Mouse (Mus musculus) cerebellum, adult (tissue): ENCODE data around the gene Syk.

Experiments
- ATAC-seq: cut with Nextera tagmentation; 2 replicates; pipeline ENCODE4 v1.9.2; 2017; ENCODE audit warnings: mild to moderate bottlenecking, moderate library complexity, mixed read lengths; ENCODE audit not compliant: insufficient number of reproducible peaks, low FRiP score, low TSS enrichment

Syk gene

DNA sequence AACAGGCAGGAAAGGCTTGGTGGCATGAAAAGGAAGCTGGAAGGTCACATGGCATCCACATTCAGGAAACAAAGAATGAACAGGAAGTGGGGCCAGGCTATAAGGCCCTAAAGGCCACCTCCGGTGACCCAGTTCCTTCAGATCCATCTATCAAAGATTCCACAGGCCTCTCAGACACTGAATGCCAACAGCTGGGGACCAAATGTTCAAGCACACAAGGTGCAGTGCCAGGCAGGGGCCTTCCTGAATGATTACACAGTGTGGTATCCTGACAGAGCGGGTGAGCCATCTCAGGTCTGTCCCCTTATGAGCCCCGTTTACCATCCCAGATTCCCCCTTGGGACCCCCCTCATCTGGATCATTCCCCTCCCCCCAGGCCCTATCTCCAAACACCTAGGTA, 63.6 kb downstream of the Syk start:
- ATAC-seq, result no peak

DNA sequence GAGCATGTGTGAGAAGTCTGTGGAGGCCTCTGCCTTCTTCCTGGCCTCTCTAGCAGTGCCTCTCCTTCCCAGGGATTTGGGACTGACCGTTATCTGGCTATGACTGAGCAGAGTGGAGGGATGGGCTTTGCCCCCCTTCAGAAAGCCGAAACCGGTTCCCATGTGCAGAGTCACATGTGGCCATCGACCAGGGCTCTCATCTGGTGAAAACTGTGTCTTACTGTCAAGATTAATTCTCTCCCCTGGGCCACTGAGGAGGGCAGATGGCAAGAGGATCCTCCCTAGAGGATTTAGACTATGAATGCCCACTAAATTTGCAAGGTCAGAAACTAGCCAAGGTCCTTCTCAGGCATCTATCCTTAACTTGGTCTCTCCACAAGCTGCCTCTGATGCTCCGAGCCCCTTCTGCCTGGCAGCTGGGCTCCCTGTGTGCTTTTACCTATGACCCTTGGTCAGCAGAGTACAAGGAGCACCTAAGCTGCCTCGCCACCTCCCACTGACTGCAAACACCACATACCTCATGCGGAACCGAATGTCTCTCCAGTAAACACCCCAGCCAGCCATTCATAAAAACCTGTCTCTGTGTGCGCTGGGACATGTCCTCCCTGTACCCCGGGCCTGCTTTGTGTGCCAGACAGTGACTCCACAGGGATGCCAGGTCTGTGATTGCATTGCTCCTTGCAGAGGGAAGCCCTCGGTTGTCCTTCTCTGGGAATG, 65.2 kb downstream of the Syk start:
- ATAC-seq, result no peak

DNA sequence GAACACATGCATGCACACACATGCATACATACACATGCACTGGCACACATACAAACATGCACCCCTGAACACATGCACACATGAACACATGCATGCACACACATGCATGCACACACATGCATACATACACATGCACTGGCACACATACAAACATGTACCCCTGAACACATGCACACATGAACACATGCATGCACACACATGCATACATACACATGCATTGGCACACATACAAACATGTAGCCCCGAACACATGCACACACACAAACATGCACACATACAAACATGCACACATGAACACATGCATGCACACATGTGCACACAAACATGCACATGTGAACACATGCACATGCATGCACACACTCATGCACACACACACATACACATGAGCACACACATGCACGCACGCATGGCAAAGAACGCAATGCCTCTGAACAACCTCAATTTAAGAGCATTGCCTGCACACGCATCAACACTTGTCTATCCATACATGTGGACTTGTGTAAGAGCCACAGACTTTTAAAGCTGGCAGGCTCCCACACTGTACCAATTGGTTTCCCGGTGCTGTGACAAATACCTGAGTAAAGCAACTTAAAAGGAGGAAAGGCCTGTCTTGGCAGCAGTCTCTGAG, 66.9 kb downstream of the Syk start:
- no peak for ATAC-seq

DNA sequence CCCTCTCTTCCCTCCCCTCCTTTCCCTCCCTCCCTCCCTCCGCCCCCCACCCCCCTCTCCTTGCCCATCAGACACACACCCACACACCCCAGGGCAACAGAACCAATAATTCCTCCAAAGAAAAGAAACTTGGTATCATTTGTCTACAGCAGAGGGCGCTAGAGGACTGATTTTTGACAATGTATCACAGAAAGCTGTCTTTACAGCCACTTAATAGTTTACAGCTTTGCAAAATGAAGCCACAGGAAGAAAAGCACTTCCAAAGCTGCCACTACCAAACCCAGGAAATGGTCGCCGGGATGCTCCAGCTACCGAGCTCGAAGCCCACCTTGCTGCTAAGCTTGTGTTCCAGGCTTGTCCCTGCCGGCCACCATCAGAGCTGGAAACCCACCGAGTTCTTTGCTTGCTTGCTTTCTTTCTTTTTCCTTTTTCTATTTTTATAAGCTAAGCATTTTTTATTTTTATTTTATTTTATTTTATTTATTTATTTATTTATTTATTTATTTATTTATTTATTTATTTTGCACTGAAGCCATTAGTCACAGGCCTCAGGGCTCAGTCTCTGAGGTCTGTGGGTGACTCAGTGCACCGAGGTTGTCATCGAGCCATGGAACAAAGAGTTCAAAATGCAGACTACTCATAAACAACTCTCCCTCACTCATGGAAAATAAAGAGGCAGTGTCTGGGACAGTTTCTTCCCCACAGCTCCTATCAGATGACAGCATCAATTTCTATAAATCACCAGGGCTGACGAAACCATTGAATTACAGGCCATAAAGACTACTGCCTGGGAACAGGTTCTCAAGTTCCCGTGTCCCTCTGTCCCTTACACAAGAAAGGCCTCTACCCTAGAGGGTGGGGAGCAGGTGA, 68.6 kb downstream of the Syk start:
- no peak for ATAC-seq

DNA sequence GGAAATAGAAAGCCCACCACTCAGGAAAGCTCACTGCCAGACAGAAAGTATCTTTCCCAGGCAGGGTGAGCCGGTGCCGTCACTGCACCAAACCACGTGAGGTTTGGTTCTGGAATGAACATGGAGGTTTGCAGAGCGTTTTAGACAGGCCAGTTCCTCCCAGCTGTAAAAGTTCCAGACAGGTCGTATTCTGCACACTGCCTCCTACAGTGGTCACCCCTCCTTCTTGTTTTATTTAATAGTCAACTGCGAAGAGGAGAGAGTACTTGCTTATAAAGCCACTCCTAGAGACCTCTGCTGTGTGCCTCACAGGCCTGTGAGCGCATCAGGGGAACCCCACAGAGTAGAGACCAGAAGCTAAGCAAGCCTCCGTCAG, 69.3 kb downstream of the Syk start:
- ATAC-seq, result no peak

DNA sequence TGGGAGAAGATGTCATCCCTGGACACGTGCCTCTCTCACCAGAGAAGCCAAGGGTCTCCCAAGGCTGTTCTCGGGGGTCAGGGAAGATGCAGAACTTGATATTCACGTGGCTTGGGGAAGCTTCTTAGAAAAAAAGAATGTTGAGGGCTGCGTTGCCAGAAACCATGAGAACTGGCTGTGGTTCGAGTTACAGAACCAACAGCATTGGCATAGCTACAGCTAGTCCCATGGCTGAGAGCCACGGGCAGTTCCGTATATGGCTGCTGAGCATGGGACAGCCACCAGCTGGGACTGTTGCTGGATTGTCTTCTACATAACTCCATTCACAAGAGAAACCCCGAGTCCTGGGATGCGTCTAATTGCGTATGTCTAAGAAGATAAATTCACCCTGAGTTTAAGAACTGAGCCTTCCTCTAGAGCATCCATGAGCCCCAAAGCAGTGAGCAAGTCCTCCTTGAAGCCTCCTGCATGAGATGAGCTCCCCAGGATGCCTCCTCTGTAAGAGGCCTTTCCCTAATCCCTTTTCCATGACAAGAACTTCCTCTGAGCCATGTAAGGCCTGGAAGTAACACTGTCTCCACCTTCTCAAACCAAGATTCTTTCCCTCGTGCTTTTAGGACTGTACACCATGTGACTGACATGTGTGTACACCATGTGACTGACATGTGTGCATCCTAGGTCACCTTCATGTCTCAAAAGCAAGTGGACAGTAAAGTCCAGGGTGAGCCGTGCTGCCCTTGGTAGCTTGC, 71.3 kb downstream of the Syk start:
- no peak for ATAC-seq

DNA sequence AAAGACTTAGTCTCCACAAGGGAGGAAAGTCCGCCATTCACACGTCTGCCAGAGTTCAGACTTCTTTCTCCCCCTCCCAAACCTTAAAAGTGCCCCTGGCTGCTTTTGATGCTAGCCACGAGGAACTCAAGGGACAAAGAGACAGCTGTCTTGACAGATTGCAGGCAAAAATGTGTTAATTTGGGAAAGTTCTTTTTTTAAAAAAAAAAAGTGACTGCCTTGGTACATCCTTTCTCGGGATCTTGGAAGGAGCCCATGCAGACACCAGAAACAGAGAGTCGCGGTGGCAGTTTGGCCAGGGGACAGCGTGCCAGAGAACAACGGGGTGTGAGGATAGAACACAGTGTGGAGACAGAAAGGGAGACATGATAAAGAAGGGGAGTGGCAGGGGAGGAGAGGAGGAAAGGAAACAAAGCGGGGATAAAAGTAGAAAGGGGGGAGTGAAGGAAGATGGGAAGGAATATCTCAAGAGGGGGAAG, 71.9 kb downstream of the Syk start:
- no peak for ATAC-seq

DNA sequence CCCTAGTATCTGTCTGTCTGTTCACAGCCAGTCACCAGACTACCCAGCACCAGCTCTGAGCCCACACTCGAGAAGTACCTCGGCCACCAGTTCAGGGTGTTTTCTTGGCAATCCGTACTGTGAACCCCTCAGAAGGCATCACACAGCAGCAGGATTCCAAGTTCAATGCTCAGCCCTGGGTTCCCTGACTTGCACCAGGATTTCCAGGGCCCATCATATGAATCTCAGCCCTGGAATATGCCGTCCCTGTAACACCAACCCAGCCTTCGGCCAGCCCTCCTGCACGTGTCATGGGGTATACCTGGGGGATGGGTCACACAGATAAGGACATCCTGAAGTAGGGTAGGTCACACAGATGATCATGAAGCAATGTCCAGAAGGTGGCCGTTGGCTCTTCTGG, 75.0 kb downstream of the Syk start:
- no peak for ATAC-seq

DNA sequence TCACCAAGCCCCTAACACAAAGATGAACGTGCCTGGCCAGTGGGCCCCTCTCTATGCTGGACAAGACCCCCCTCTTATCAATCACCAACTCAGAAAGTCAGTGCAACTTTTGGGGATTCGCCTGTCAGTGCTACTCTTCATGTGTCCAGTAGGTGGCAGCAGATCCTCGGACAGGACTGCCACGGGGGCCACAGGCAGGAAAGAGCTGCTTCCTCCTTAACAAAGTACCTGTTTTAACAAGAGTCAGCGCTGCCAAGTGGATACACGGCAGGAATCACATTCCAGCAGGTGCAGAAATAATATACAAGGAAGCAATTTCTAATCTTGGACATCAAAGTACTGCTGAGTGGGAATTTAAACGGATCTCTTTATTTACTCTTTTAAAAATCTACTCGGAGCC, 75.5 kb downstream of the Syk start:
- no peak for ATAC-seq

DNA sequence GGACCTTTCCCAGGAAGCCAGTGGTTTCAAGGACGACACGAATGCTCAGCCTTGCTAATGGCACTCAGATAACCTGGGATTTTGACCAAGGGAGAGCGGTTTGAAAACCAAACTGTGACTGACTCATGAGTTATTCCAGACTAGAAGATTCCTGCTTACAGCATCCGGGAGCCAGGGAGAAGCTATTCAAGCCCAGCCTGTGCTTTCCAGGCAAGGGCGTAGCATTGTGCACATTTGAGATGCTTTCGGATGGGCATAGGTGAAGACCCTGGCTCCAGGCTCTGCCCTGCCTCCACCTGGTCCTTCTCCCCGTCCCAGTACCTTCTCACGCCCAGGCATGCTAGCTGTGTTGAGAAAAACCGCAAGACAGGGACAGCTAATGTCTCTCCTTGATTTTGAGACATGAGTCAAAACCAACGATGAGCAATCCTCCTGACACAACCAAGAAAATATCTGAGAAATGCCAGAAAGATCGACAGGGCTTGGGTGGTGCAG, 76.2 kb downstream of the Syk start:
- ATAC-seq, result no peak

DNA sequence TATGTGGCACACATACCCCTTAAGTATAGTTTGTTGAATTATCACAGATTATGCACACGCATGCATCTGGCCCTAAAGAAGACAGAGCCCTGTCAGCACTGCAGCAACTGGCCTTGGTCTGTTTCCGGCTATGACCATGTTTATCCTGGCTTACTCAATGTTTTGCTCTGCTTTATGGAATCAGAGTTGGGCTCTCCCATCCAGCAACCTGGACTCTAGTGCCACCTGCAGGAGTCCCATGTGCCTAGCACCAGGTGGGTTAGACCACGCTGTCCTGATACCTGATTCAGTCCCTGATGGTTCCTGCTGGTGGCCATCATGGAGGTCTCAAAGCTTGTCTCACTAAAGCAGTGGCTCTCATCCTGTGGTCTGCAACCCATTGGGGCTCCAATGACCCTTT, 86.9 kb downstream of the Syk start:
- ATAC-seq, result no peak

DNA sequence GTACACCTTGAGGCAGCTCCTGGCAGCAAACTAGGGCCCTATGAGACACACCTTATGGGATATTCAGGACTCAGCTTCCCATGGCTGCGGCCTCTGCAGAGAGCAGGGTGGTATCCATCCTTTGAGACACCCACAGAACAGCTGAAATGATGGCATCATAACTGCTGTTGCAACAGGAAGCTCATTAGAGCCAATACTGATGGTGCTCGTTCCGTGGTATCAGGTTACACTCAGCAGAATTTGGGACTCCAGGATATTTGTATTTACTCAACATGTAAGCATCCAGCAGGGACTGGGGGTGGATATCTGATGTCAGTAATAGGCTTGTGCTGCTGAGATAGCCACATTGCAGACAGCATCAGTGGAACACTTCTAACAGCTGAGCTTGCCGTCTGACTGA, 90.3 kb downstream of the Syk start:
- no peak for ATAC-seq

DNA sequence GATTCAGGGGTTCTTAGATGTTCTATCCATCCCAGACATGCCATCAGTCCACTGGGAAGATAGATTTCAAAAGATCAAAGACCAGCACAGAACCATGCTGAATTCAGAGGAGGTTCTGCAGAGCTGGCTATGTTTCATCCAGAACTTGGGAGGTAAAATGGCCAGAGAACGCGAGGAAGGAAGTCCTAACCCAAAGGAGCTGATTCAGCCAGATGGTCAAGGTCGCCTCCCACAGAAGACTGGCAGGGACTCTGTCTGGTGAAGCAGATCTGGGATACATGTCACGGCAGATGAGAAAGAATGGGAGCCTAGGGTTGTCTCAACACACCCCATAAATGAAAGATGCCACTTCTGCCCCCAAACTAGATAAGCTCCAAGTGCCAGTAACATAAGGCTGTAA, 90.9 kb downstream of the Syk start:
- no peak for ATAC-seq

DNA sequence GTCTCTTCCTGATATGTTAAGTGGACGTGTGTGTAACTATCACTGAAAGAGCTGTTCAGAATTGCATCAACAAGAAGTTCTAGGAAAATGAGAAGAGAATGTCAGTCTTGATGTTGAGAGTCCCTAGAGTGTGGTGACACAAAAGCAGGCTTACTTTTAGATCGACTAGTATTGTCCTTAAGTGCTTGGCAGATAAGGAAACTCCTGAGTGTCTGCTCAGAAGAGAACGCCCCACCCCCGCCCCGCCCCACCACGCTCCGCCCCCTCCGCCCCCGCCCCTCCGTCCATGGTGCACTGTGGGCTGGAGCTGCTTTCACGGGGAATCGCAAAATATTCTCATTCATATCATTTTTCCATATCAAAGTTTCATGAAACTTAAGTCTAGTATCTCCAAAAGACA, 91.9 kb downstream of the Syk start:
- ATAC-seq, result no peak

DNA sequence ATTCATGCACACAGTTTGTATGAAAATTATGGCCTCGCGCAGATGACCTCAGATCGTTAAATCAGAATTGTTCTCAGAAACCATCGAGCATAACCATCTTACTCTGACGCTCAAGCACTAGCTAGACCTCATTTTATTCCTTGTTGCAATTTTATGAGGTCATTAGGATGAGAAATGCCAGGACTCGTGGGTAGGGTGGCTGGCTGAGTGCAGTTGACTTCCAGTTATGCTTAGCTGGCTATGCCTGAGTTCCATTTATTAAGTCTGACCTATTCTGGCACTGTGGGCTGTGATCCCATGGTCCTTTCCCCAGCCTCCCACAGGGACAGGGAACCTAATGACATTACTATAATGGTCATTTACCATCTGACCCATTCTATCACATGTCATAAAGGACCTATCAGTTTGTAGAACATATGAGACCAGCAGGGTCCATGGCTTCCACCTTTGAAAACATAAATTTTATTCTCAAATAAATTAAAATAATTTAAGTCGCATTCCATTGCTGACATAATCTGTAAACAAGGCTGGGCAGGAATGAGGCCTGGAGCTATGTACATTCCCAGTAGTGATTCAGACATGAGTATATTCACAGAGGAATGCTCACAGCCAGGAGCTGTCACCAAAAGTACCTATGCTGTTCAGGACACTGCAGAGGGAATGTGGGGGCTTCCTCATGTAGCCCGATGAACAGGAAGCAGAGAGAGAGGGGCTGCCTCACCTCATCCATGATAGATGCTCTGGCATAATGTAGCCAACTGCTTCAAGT, 92.7 kb downstream of the Syk start:
- no peak for ATAC-seq

DNA sequence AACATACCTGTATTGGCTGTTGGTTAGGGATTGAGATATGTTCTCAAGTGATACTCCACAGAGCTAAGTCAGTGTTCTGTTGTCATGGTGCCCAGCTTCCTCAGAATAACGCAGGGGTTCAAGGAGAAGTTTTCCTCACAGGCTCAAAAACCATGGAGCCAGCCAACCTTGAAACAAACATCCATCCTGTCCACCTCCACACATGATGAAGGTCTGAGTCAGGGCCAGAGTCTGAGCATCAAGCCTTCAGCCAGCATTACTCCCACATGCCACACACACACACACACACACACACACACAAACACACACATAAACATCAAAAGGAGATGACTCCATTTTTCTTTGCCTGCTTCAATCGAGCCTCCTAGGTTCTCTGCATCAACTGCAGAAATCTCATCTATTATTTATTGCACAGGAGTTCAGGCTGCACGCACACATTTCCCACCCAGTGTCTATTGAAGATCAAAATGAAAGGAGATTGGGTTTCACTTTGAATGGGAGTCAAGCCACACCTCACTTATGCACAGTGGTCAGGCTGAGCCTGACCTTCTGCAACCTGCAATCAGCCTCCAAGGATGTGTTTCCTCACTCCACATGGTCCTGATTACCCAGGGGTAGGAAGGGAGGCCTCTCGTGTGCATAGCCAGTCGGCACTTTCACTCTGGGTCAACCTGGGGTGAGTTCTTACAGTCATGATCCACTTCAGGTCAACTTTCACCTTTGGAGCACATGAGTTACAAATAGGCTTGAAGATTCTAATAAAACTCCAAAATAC, 93.9 kb downstream of the Syk start:
- ATAC-seq, result no peak

DNA sequence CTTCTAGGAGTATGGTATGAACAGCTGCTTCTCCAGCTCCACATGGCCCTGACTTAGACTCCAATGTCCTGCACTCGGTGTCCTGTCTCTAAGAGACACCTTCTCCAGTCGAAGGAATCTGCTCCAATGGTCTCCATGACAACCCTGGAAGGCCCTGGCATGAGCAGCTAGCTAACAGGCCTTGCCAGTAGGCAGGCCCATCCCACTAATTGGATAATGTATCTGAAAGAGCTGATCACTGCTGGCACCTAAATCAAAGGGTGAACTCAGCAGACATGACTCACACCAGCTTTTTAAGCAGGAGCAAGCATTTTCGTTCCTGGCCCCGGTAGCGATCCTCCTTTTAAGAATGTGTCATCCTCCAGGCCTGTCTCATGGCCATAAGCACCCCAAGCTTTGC, 96.9 kb downstream of the Syk start:
- no peak for ATAC-seq

DNA sequence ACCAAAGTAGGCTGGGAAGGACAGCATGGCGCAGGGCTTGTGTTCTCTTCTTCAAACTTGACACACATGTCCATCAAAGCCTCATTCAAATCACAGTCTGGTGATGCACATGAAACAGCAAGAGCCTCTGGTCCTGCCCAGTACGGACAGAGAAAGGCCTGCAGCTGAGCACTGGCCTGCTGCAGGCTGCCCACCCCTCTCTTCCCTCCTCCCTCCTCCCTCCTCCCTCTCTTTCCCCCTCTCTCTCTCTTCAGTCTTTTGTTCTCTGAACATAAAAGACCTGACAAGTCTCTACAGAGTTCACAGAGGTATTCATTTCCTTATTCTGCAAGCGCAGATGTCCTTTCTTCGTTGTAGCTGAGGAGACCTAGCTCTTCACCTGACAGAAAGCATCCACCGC, 99.1 kb downstream of the Syk start:
- ATAC-seq, result no peak

DNA sequence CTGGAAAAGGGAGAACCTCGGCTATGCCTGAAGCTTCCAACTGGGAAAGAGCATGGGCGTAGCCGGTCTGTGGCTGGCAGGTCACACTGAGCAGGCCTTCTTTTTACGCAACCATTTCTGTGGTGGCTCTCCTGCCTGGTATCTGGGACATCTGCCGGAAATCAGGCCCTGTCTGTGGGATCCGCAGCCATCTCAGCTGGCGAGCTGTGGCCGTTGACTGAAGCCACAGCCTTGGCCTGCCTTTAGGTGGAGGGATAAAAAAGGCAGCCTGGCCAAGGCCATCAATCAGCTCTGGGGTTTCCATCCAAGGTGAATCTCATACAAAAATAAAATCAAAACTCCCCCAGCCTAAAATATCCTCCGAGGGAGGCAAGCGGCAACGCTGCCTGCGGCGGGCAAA, 107.5 kb downstream of the Syk start:
- no peak for ATAC-seq
